Mouse (Mus musculus) gastrocnemius, postnatal 14 days (tissue): Measurements from ENCODE around the gene Cds1. TPM values are rescaled to one million over a fixed set of nuclear protein-coding genes. Genes with fewer than 3 reads are reported as not detected.

Experiments
- DNase-seq: peaks from one replicate; pipeline ENCODE4 v3.0.0; 2021; ENCODE audit warnings: mixed read lengths
- intact Hi-C: fragments of 180-260 bp; cut with DNase I; formaldehyde crosslinking; loops from one replicate; pipeline ENCODE4 v1.15.1; 2025; ENCODE audit warnings: low total_unique reads
- total RNA-seq, 2 experiments: library from RNA; stranded (reverse); gene quantifications; 2 replicates each; pipeline ENCODE4 v1.2.3; 2021

The Cds1 gene
- total RNA-seq, 2 experiments from 2014 or later = 0.86 to 1.1 TPM

DNA sequence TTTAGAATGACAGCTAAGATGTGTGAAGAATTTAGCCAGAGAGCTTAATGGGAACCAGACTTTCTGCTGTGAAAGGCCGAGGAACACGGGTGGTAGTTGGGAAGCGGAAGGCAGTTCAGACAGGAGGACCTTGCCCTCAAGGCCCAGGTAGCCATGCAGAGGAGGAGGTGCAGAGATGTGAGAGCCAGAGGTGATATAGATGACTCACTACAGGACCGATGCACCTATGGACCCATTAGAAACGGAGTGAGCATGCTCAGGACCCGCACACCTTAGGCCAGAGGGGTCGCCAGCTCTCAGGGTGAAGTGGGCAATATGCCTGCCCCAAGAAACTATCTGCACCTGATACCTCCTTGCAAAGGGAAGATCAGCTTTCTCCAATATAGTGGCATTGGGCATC, 3.6 kb downstream of the Cds1 start:
- no peak for DNase-seq
- intact Hi-C loops = no loop called here

DNA sequence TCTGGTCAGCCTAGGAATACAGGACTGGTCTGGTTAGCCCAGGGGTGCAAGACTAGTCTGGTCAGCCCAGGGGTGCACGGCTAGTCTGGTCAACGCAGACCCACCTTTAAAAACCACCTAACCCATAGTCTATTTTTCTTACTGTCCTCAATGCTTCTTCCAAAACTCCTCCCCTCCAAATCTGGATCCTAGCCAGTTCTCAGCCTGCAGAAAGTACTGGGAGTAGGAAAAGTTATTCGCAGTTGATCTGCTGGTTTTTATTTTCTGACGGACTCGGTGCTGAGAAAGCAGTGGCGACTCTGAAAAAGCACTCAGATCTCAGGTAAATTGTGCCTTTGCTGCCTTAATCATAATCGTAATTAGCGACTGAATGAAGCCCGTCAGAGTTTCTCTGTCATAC, 7.7 kb downstream of the Cds1 start:
- no peak for DNase-seq
- intact Hi-C loops = no loop called here

DNA sequence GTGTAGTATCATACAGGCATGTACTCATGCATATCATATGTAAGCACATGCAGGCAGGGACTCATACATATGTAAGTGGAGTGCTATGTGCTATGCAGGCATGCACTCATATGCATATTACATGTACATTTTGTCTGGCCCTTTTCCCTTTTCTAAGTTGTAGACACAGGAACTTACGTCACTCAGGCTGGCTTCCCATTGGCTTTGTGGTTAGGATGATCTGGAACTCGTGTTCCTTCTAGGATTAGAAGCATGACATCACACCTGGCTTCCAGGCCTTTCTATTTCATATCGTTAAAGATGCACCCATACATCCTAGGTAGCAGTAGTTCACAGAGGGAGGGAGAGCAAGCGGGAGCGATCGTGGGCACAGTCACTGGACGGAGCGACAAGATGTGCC, 10.3 kb downstream of the Cds1 start:
- DNase-seq = no peak
- intact Hi-C loops = no loop called here

DNA sequence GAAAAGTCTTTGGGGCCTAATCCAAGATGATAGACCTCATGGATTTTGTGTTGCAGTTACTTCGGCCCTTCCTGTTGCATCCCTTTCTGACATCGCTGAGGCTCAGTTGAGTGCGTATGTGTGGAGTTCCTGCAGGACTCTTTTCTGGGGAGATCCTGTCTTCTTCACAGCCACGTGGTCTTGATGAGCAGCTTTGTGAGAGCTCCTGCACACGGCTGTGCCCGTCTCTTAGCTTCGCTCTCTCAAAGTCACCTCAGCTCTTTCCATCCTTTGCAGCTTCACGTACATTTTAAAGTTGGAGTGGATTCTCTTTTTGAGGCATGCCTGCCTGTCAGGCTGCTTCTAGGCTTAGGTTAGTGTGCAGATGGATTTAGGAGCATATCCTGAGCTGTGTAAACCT, 11.6 kb downstream of the Cds1 start:
- no peak for DNase-seq
- intact Hi-C loops = no loop called here

DNA sequence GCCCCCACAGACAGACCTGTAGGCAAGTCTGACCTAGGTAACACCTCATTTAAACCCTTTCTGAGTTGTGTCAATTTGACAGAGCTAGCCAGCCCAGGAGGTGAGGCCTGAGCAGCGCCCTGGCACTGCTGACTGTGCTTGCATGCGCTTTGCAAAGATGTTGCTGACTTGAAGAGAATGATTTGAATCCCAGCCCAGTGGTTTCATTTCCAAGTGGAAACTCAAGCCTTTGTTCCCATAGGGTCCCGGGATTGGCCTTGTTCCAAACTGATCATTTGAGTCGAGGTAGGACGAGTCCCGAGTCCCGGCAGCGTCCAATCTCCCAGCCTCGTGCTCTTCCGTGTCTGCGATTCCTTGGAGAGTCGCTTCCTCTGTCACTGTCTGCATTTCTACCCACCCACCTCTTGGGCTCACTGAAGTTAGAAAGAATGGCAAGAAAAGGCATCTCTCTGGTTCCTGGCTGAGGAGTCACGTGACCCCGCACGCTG, 14.5 kb downstream of the Cds1 start:
- DNase-seq = no peak
- intact Hi-C loops = no loop called here

DNA sequence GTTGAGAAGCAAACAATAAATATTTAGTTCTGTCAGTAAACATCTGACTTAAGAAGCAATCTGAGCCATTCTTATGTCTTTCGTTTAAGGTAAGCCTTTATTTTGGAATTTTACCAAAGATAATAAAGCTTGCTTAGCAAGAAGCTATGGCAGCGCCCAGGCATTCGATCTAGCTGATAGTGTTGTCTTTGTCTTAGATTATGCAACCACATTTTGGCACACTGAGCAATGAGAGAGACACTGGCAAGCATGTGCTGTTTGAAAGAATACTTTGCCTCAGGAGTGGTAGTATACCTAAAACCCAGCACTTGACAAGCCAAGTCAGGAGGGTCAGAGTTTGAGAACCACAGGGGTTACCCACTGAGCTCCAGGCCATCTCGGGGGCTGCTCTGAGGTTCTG, 16.0 kb downstream of the Cds1 start:
- no peak for DNase-seq
- intact Hi-C loops = no loop called here

DNA sequence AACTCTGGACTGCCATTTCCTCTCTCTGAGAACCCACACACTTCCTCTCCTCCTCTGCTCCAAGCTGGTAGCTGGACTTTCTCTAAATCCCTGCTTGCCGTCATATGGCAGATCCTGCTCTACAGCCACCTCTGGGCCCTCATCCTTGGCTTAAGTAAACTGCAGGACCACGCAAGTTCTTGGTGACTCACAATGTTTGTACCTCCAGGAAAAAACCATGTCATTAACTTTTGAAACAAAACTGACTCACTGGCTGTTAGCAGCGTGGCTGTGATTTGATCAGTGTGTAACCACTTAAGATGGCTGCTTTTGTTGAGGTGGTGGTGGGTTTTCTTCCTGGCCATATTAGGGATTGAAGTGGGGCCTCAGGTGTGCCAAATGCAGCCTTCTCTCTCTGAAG, 19.4 kb downstream of the Cds1 start:
- DNase-seq = no peak

DNA sequence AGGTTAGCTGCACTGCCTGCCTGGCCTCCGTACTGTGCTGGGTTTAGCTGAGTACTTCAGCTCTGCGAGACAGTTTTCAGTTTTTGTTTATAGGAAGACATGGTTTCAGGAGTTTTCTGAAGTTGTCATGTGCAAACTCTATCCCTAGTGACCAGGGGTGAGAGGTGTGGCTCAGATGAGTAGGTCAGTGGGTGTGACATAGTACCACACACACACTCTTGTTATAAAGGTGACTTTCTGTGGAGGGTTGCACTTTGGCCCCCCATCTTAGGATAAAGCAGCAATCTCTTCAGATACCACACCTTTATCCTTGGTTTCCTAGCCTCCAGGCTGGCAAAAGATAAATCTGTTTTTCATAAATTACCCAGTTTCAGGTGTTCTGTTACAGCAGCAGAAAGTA, 19.9 kb downstream of the Cds1 start:
- intact Hi-C loops = no loop called here
- no peak for DNase-seq

More for the DNA sequence above, 19.4 kb downstream of the Cds1 start:
- intact Hi-C loops = no loop called here

DNA sequence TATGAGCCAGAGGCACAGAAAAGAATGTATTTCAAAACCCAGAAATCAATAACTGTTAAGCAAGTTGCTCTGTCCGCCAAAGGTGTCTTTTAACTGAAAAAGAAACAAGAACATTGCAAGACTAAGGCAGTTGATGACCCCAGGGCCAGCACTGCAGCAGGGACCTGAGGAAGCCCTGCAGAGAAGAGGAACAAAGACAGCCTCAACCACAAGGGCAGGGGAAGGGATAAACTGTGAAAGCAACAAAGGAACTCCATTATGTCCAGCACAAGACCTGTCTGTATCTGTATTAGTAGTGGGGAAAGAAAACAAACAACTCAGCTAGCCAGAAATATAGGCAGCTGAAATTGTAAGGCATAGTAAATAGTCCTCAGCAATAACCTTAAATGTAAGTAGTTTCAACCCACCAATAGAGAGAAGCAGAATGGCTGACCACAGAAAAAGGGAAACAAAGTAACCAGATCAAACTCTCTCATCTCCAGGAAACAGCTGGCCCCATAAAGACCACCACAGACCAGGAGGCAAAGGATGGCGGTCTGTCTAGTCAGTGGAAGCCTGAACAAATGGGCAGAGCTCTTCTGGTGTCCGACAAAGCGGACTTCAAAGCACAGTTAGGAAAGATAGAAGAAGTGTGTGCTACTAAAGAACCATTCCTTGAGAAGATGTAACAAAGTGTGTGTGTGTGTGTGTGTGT, 21.1 kb downstream of the Cds1 start:
- no peak for DNase-seq
- intact Hi-C loops = no loop called here

DNA sequence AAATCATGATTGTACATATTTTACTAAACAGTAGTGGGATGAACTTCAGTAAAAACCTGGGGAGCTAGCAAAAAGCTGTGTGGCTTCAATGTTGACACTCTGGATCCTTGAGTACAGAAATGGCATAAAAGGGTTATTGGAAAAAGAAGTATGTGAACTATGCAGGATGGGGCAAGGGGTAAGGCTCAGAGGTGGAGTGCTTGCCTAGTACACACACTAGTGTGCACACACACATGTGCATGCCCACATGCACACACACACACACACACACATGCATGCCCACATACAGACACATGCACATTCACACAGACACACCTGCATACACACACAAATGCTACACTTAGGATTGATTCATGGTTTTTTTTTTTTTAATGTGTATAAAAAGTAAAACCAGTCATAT, 24.8 kb downstream of the Cds1 start:
- intact Hi-C loops = no loop called here
- no peak for DNase-seq

DNA sequence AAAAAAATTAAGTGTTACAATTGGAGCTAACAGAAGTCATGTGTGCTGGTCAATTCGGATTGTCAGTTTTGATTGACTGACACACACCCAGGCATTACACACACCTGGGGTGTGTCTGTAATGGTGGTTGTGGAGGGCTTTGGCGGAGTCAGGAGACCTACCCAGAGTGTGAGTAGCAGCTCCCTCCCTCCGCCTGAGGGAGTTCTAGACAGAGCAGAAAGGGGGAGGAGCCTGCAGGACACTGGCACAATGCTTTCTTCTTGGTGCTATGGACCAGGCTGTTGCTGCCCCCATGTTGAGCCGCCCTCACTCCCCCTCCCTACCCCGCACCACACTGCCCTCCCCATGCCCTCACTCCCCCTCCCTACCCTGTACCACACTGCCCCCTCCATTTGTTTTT, 25.6 kb downstream of the Cds1 start:
- intact Hi-C loops = no loop called here
- DNase-seq = no peak

DNA sequence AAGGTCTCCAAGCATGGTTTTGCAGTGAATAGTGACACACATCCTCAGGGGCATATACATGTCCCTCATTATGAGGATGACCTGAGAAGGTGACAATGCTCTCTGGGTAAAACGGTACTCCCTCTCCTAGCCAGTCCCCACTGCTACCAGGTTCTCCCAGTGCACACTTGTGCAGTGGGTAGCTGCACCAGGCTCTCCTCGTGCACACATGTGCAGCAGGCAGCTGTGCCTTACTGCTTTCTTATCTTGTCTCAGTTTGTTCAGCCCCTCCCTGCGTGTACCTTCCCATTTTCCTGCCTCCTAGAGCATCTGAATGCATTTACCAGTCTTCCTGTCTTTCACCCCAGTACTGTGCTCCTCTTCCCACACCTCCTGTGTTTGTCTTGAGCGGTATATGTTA, 27.7 kb downstream of the Cds1 start:
- intact Hi-C loops = no loop called here
- DNase-seq = no peak

DNA sequence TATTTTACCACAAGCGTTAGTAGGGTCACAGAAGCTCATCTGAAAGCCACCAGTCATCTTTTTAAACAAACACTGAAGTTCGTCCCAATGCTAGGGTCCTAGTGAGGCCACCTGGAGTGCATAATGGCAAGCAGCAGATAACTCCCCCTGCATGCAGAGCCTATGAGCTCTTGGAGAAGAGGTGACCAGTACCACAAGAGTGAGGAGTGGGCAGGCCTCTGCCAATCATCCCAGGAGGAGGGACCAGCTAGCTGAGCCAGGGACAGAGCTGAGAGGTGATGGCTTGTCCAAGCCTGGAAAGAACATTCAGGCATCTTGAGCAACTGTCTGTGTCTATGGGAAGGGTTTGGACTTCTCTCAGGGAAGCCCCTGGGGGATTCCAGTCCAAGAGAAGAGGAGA, 37.0 kb downstream of the Cds1 start:
- no peak for DNase-seq
- intact Hi-C loops = no loop called here

DNA sequence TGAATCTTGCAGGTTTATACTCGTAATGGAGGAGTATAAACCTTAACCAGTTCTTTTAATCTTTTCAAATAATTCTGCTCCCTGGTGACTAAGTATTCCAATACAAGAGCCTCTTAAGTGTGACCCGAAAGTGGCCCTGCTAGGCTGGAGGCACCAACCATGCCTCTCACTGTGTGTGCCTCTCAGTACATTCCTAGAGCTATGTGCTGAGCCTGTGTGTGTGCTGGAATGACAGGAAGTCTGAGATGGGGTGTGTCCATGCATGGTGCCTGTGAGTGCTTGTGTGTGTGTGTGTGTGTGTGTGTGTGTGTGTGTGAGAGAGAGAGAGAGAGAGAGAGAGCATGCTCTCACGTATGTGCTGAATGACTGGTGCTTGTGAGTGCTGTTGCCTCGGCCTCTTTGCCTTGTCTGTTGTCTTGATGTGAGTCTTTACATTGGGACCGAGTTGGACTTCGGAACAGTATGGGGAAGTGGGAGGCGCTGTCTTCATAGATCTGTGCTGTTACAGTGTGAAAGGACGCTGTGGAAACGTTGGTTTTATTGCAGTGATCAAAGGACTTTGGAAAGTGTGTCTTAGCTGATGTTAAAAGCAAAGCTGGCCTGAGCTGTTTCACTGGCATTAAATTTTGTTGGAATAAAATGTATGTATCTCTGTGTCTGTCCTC, 37.6 kb downstream of the Cds1 start:
- intact Hi-C loops = no loop called here
- DNase-seq = no peak

DNA sequence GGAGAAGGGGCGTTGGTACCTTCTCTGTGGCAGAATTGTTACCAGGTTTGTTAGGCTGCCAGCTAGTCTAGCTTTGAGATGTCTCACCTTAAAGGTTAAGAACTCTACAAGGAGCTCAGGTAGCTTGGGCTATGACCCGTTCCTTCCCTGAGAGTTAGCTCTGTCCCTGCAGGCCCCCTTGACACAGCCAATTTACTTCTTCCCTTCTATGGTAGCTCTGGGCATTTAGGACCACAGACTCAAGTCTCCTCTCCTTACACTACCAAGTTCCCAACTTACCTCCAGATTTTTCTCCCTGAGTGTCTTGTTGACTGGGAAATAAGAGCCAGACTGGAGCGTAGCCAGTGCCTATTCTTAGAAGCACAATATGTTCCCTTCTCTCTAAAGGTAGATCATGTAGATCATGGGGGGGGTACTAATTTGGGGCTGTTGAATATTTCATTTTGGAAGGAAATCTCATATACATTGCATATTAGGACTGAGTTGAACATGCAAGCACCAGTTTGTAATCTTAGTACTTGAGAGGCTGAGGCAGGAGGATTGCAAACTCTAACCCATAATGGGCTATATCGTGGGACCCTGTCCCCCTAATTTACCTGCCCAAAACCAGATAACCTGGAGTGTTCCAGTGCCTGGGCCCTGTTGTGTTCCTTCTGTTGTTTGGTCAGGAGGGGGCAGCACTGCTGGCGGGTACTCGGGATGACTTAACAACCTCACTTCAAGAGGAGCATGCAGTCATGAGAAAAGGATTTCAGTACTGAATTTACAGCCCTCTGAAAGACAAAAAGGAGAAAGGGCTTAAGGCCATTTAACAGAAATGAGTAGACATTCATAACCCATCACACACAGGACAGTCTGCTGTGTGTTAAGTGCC, 46.6 kb downstream of the Cds1 start:
- intact Hi-C loops = no loop called here
- no peak for DNase-seq

DNA sequence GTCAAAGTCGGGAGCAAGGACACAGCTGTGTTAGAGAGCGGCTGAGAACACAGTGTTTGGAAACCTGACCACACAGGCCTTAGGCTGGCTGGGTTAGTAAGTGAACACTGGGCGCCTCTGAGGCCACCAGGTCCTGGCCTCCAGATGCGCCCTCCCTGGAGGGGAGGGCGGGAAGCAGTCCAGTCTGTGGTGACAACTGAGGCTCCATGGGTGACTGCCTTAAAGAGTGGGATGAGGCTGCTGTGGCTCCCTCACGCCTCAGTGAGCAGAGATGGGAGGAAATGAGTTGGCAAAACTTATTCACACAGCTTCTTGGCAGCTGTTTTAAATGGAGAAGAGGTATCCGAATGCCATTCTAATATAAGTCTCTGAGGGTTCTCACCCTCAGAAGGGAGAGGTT, 51.9 kb downstream of the Cds1 start:
- no peak for DNase-seq
- intact Hi-C loops = no loop called here

DNA sequence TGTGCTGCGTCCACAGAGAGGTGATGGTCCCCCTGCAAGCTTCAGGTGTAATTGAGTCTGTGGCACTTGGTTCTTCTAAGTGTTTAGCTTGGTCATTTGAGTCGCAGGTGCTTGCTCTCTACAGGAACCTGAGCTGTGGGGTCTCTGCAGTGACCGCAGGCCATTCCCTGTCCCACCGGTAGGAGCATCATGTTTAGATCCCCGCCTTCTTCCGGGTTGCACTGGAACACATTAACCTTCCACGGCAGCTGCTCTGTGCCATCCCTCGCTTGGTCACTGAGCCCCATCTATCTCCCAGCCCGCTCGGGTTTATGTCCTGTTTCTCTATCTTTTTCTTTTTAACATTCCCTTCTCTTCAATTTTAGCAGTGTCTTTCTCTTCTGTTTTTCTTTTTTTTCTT, 54.3 kb downstream of the Cds1 start:
- DNase-seq = no peak
- intact Hi-C loops = no loop called here

DNA sequence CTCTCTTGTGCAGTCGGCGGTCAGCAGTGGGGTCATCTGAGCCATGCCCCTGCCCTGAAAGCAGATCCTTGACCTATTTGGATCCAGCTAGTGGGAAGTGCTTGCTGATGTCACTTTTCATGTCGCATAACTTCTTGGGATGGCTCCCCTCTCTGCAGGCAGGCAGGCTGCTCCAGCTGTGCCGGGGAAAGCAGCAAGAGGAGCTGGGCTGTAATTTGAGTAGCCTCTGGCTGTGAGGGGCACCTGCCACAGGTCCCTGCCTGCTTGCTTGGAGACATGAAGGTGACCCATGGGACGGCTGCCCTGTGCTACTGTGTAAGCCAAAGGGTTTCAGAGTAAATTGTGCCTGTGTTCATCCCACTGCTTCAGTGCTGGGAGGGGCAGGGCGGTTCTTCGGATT, 54.9 kb downstream of the Cds1 start:
- no peak for DNase-seq
- intact Hi-C loops = no loop called here

DNA sequence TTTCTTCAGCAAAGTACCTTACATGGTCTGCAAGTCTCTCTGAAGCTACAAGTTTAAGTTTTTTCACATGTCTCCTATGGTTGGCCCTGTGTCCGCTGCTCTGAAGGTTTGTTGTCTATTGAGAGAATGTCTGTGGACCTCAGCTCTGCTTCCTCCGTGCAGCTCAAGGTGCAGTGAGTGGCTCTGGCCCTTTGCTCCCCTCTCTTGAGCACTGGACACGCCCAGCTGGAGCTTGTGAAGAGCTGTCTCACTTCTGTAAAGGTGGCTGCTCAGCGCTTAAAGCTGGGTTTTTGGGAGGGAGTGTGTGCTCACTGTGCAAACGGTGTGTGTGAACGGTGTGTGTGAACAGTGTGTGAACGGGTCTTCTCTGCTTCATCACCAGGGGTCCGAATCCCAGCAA, 56.1 kb downstream of the Cds1 start:
- intact Hi-C loops = no loop called here
- DNase-seq = no peak

DNA sequence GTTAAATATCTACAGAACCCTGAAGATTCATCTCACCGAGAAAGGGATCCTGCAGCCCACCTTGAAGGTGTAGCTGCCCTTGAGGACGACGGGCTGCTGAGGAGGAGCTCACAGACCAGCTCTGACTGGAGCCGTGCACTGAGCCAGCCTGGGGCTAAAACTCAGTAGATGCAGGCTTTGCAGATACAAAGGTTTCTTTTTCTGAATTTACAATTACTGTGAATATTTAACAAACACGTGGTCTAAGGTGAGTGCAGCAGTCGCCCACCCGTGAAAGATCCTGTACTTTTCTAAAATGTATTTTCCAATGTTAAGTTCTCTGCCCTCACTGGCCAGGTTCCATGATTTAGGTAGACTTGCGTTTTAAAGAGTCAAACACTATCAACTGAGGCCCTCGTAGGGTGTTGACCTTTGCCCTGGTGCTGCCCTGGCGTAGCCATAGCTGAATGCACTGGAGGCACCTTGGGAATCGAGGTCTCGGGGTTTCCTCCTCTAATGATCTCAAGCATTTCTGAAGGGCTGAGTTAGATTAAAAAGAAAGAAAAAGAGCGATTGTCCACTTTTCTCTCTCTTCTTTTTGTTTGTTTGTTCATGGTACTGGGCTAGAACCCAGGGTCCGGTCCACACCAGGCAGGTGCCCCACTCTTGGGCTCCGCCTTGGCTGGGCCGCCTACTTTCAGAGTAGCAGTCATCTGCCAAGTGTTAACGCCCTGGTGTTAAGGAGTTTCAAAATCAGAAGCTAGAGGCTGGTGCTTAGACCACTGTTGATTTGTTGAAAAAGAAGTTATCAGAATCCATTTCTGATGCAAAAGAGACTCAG, 56.8 kb downstream of the Cds1 start:
- intact Hi-C loops = no loop called here
- no peak for DNase-seq
